Mouse (Mus musculus) bone marrow, adult 2 months (tissue): ENCODE results near the gene Cby3. TPM values are rescaled to one million over a fixed set of nuclear protein-coding genes. Genes with fewer than 3 reads are reported as not detected.

Experiments used
- H3K27ac ChIP-seq: fragments of 200-500 bp; 2 replicates; pipeline ENCODE4 v1.5.1; 2012; ENCODE audit warnings: low read depth, mild to moderate bottlenecking, control low read depth, inconsistent platforms, low read length; ENCODE audit not compliant: control insufficient read depth, poor library complexity, insufficient read depth
- H3K4me1 ChIP-seq: fragments of 200-500 bp; 2 replicates; pipeline ENCODE4 v1.6.1; 2011; ENCODE audit warnings: low read length; ENCODE audit not compliant: control insufficient read depth, insufficient read depth
- H3K4me3 ChIP-seq: fragments of 200-500 bp; replicated peaks from 2 replicates; pipeline ENCODE3; 2011; ENCODE audit warnings: mild to moderate bottlenecking, low read depth, low read length, control low read depth; ENCODE audit not compliant: control insufficient read depth
- CTCF ChIP-seq: fragments of 200-500 bp; IDR thresholded peaks from 2 replicates; pipeline ENCODE4 v1.5.1; 2011; ENCODE audit warnings: low read length, control low read depth; ENCODE audit not compliant: control insufficient read depth, insufficient read depth
- POLR2A ChIP-seq: fragments of 200-500 bp; IDR thresholded peaks from 2 replicates; pipeline ENCODE4 v1.6.1; 2011; ENCODE audit warnings: low read depth, mild to moderate bottlenecking, control low read depth, low read length, borderline replicate concordance; ENCODE audit not compliant: control insufficient read depth
- WGBS: fragments of 180-500 bp; shearing (Covaris S2); methylation state at CpG from one replicate; pipeline ENCODE4 v1.1.7; 2018; 5-methylcytosine and 5-hydroxymethylcytosine counted together
- polyA plus RNA-seq: library from polyadenylated mRNA; stranded (reverse); fragments of >200 nt; gene quantifications from 2 replicates; pipeline ENCODE4 v1.2.4, GENCODE M21; 2011; ENCODE audit warnings: low replicate concordance; ENCODE audit not compliant: missing spikeins, insufficient read depth, insufficient read length

Cby3 gene
- polyA plus RNA-seq, 1 experiment: not detected

DNA sequence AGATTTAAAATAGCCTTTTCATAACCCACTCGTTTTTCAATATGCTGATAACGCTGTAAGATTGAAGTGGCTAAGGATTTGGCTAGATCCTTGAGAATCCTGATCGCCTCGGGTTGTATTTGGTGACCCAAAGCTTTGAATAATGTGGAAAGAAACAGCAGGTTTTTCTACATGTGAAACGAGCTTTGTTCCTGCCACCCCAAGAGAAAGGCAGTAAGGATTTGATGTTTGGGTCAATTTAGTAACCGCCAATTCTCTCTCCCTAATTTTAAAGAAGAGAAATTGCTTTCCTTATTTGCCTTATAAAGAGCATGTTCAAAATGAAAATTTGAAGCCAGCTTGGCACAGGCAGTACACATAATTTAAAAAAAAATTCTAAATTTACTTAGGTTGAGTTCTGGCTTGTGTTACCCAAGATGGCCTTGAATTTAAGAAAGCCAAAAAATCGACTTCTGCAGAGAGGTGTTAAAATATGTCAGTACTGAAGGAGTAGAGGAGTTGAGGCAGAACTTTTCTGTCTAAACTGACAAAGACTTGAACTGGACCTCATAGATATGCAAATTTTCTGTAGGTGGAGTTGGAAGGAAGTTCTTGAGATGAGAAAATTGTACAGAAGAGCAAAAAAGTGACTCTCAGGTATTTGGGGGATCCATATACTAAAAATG is 27.8 kb upstream of the Cby3 start:
- TF ChIP-seq CTCF (no peak), POLR2A (no peak)
- Histone ChIP-seq H3K4me3 (peak overlapping the region; percentile 77), H3K27ac (no peak overlapping the region), H3K4me1 (peaks cover 2% of the 10 kb centered on the region; the same call in 1 of the 2 replicates)
- WGBS: under 1% methylated on average over 7 of the region's 7 CpGs

DNA sequence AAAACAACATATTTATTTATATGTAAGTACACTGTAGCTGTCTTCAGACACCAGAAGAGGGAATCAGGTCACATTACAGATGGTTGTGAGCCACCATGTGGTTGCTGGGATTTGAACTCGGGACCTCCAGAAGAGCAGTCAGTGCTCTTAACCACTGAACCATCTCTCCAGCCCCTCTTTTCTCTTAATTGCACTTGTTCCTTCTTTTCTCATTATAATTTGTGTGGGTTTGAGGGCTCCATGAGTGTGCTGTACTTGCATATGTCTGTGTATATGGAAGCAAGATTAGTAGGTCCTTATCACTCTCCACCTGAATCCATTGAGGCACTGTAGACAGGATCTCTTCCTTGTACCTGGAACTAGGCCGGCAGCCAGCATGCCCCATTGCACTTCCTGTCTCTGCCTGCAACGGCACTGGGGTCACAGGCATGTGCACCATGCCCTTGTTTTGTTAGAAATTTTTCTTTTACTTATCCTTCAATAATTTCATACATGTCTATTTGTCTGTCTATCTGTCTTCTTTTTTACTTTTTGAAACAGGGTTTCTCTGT is 26.1 kb upstream of the Cby3 start:
- no peak overlapping the region for H3K27ac ChIP-seq
- 33% methylated on average over 3 of the region's 3 CpGs for WGBS
- TF ChIP-seq POLR2A (no peak), CTCF (no peak)

DNA sequence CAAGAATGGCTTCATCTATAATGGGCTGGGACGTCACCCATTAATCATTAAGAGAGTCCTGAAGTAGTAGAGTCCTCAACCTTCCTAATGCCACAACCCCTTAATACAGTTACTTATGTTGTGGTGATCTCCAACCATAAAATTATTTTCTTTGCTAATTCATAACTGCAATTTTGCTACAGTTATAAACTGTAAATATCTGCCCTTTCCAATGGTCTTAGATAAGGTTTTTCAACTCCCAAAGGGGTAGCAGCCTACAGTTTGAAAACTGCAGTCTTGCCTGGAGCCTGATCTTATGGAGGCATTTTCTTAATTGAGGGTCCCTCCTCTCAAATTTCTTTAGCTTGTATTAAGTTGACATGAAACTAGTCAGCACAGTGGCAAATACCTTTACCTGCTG is 24.9 kb upstream of the Cby3 start:
- peaks cover 2% of the 10 kb centered on the region; the same call in 1 of the 2 replicates for H3K4me1 ChIP-seq
- WGBS: 87% methylated on average over 1 of the region's 1 CpGs
- TF ChIP-seq POLR2A (no peak), CTCF (no peak)
- no peak overlapping the region for H3K4me3 ChIP-seq
- no peak overlapping the region for H3K27ac ChIP-seq

More for the DNA sequence above, 26.1 kb upstream of the Cby3 start:
- Histone ChIP-seq H3K4me3 (no peak overlapping the region), H3K4me1 (peaks cover 2% of the 10 kb centered on the region; the same call in 1 of the 2 replicates)

DNA sequence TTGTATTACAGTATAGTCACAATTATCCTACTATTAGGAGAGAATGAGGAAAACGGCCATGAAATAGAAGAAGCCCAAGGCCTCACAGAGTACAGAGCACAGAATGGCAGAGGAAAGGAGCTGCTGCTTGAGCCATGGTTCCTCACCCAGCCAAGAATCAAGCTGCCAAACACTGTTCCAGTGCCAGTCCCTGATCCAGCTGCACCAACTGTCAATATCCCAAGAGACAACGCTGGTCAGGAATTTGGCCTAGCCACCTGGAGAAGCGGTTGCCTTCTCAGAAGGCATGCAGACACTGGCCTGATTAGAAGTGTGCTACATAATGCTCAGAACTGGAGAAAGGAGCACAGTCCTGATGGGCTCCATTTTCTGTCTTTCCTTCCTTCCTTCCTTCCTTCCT is 21.1 kb upstream of the Cby3 start:
- Histone ChIP-seq H3K27ac (no peak overlapping the region), H3K4me3 (no peak overlapping the region), H3K4me1 (peaks cover 2% of the 10 kb centered on the region; the same call in 1 of the 2 replicates)
- 87% methylated on average over 3 of the region's 3 CpGs for WGBS
- no peak for TF ChIP-seq POLR2A
- no peak for TF ChIP-seq CTCF

DNA sequence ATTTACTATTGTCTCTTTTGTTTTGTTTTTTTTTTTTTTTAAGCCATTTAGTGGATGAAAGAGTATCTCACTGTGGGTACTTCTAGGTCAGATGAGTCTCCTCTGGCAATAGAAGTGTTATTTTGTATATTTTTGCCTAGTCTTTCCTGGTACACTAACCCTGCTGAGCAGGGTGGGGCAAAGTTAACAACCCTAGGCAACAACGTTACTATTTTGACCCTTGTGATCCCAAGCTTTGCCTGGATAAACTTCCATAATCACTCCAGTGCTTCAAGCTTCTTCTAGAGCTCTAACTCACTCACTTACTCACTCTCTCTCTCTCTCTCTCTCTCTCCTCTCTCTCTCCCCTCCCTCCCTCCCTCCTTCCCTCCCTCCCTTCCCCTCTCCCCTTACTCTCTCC is 18.1 kb upstream of the Cby3 start:
- Histone ChIP-seq H3K4me1 (no peaks in the 10 kb centered on the region), H3K4me3 (no peak overlapping the region), H3K27ac (no peak overlapping the region)
- 69% methylated on average over 1 of the region's 1 CpGs for WGBS
- no peak for TF ChIP-seq CTCF
- TF ChIP-seq POLR2A: no peak

DNA sequence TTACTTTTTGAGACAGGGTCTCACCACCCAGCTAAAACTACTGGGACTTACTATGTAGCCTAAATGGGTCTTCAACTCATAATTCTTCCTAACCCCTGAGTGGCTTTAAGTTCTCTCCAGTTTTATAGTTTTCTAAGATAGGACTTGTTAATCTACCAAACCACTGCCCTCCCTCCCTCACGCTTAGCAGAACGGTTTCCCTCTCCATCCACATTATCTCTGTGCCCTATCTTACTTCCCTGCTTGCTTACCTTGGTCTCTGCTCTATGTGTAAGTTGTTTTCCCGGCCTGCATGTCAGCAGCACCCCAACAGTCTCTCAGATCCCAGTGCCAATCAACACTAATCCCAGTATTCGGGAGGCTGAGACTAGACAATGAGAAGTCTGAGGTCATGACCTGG is 17.4 kb upstream of the Cby3 start:
- 62% methylated on average over 4 of the region's 4 CpGs for WGBS
- Histone ChIP-seq H3K4me3 (no peak overlapping the region), H3K4me1 (no peaks in the 10 kb centered on the region), H3K27ac (no peak overlapping the region)
- TF ChIP-seq POLR2A (no peak), CTCF (no peak)

DNA sequence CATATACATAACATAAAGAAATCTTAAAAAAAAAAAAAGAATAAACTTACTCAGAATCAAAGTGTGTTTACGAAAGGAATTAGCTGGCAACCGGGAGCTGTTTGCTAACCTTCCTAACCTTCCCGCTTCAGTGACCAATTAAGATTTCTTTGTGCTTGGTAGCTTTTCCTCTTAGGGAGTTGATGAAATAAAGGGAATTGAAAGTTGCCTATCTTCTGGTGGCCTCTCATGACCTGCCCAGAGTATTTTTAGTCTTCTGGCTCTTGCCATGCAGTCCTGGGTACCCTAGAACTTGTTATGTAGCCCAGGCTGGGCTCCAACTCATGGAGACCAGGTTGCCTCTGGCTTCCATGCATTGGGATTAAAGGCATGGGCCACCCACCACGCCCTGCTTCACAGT is 8.8 kb upstream of the Cby3 start:
- Histone ChIP-seq H3K27ac (no peak overlapping the region), H3K4me1 (peaks cover 2% of the 10 kb centered on the region; the same call in 1 of the 2 replicates), H3K4me3 (no peak overlapping the region)
- no peak for TF ChIP-seq POLR2A
- no peak for TF ChIP-seq CTCF
- WGBS: 69% methylated on average over 4 of the region's 4 CpGs

DNA sequence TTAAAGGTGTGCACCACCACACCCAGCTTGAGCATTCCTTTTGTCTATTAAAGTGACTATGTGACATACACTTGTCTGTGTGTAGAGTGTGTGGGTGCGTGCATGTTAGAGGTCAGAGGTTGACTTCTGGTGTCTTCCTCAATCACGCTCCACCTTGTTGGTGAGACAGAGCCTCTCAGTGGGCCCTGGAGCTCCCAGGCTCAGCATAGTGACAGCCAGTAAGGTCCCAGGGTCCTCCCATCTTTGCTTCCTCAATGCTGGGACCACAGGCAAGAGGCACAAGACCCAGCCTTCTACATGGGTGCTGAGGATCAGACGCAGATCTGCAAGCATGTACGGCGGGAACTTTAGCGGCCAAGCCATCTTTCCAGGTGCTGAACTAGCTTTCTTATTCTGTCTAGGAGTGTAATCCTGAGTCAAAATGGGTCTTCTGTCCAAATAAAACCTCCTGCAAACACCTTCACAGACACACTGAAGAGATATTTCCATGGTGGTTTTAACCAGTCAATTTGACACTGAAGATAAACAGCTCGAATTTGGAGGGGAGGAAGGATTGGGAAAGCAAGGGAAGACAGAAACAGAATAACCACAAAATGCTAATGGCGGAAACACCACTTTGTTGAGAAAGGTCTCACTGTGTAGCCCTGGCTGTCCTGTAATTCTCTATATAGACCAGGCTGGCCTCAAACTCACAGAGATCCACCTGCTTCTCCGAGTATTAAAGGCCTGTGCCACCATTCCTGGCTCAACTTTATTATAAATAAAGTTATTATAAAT is 7.8 kb upstream of the Cby3 start:
- 46% methylated on average over 9 of the region's 9 CpGs for WGBS
- no peak overlapping the region for H3K4me3 ChIP-seq
- peaks cover 2% of the 10 kb centered on the region; the same call in 1 of the 2 replicates for H3K4me1 ChIP-seq
- TF ChIP-seq CTCF (no peak), POLR2A (no peak)
- peak overlapping the region; percentile 38 for H3K27ac ChIP-seq
